Mouse (Mus musculus): ENCODE data around the gene Cckbr. TPM values are rescaled to one million over a fixed set of nuclear protein-coding genes. Genes with fewer than 3 reads are reported as not detected.

Cckbr gene
- total and polyA plus RNA-seq, 3 experiments, result not detected

- DNase-seq (ENCODE audit: low read depth, low spot score), result no peak
- H3K36me3 ChIP-seq (ENCODE audit: control insufficient read depth in 1 of 2, insufficient read depth in 2 of 2, low read length in 2 of 2), result no peaks in the 10 kb centered on the region
- H3K4me1 ChIP-seq (ENCODE audit: control insufficient read depth in 1 of 2, insufficient read depth in 2 of 2, low read length in 2 of 2), result no peaks in the 10 kb centered on the region
- H3K27ac ChIP-seq (ENCODE audit: control insufficient read depth, low read depth, low read length), result no peak overlapping the region
- H3K9me3 ChIP-seq (replicated peaks; ENCODE audit: insufficient read depth, low read length), result no peaks in the 10 kb centered on the region
- TF ChIP-seq MXI1 (IDR thresholded peaks at IDR 0.05; ENCODE audit: low read depth, low read length) (no peak), E2F4 (IDR thresholded peaks at IDR 0.05; ENCODE audit: borderline replicate concordance, low read depth, low read length) (no peak), ZKSCAN1 (IDR thresholded peaks at IDR 0.05; ENCODE audit: low read depth, low read length) (no peak), ZC3H11A (IDR thresholded peaks at IDR 0.05; ENCODE audit: low read depth, low read length) (no peak), GATA1 (IDR thresholded peaks at IDR 0.05; ENCODE audit: low read depth, low read length) (no peak), MAX (IDR thresholded peaks at IDR 0.05; ENCODE audit: low read length) (no peak), UBTF (IDR thresholded peaks at IDR 0.05; ENCODE audit: borderline replicate concordance, insufficient read depth, low read depth, low read length) (no peak), EP300 (IDR thresholded peaks at IDR 0.05; ENCODE audit: low read depth in 1 of 2, low read length in 2 of 2) (no peak), JUND (IDR thresholded peaks at IDR 0.05; ENCODE audit: low read depth, low read length) (no peak), ZMIZ1 (IDR thresholded peaks at IDR 0.05; ENCODE audit: low read depth, low read length) (no peak), POLR2AphosphoS5 (IDR thresholded peaks at IDR 0.05; ENCODE audit: borderline replicate concordance, low read depth, low read length) (no peak), HCFC1 (IDR thresholded peaks at IDR 0.05; ENCODE audit: low read depth, low read length) (no peak), NELFE (IDR thresholded peaks at IDR 0.05; ENCODE audit: low read depth, low read length) (no peak)
- H3K9ac ChIP-seq (ENCODE audit: control insufficient read depth, low read depth, low read length, poor library complexity, severe bottlenecking), result no peak overlapping the region
- no peaks in the 10 kb centered on the region for H3K27me3 ChIP-seq (ENCODE audit: control insufficient read depth in 1 of 2, insufficient read depth in 2 of 2, low read length in 2 of 2)
- no peaks in the 10 kb centered on the region for H3K79me2 ChIP-seq (ENCODE audit: control insufficient read depth, insufficient read depth, low read length, poor library complexity)
- H3K4me3 ChIP-seq (ENCODE audit: control insufficient read depth in 1 of 2, insufficient read depth in 1 of 2, low read depth in 2 of 2, low read length in 2 of 2), result no peak overlapping the region
These were observed 12.6 kb downstream of the Cckbr start for GRCm38 (mm10) chr7:105437979-105438772.

DNA sequence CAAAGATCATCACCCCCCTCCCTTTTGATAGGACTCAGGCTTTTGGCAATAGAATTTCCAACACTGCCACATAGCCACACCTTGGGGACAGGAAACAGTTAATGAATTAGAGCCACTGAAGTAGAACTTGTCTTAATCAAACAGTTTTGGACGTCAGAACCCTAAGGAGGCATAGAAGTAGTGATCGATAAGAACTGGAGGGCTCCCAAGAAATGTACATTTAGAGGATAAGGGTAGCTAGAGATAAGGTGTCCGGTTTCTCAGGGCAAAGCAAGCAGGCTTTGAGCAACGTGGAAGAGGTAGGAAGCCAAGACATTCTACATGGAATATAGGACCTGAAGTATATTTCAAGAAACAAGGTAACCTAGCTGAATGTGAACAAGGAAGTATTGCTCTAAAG, 15.9 kb downstream of the Cckbr start:
- H3K9ac ChIP-seq (ENCODE audit: control insufficient read depth, low read depth, low read length, poor library complexity, severe bottlenecking), result no peak overlapping the region
- H3K36me3 ChIP-seq (ENCODE audit: control insufficient read depth in 1 of 2, insufficient read depth in 2 of 2, low read length in 2 of 2), result no peaks in the 10 kb centered on the region
- no peaks in the 10 kb centered on the region for H3K4me1 ChIP-seq (ENCODE audit: control insufficient read depth in 1 of 2, insufficient read depth in 2 of 2, low read length in 2 of 2)
- no peaks in the 10 kb centered on the region for H3K9me3 ChIP-seq (replicated peaks; ENCODE audit: insufficient read depth, low read length)
- DNase-seq (ENCODE audit: low read depth, low spot score), result no peak
- no peaks in the 10 kb centered on the region for H3K27me3 ChIP-seq (ENCODE audit: control insufficient read depth in 1 of 2, insufficient read depth in 2 of 2, low read length in 2 of 2)
- no peak overlapping the region for H3K27ac ChIP-seq (ENCODE audit: control insufficient read depth, low read depth, low read length)
- H3K79me2 ChIP-seq (ENCODE audit: control insufficient read depth, insufficient read depth, low read length, poor library complexity), result no peaks in the 10 kb centered on the region
- H3K4me3 ChIP-seq (ENCODE audit: control insufficient read depth in 1 of 2, insufficient read depth in 1 of 2, low read depth in 2 of 2, low read length in 2 of 2), result no peak overlapping the region
- no peak for TF ChIP-seq MAX (IDR thresholded peaks at IDR 0.05; ENCODE audit: low read length)
- no peak for TF ChIP-seq NRF1 (IDR thresholded peaks at IDR 0.05; ENCODE audit: insufficient read depth, low read depth, low read length, poor library complexity, severe bottlenecking)
- TF ChIP-seq MXI1 (IDR thresholded peaks at IDR 0.05; ENCODE audit: low read depth, low read length), result no peak
